Comparison of ENCODE assay signal across 7 mouse cellular contexts in the genomic region with DNA sequence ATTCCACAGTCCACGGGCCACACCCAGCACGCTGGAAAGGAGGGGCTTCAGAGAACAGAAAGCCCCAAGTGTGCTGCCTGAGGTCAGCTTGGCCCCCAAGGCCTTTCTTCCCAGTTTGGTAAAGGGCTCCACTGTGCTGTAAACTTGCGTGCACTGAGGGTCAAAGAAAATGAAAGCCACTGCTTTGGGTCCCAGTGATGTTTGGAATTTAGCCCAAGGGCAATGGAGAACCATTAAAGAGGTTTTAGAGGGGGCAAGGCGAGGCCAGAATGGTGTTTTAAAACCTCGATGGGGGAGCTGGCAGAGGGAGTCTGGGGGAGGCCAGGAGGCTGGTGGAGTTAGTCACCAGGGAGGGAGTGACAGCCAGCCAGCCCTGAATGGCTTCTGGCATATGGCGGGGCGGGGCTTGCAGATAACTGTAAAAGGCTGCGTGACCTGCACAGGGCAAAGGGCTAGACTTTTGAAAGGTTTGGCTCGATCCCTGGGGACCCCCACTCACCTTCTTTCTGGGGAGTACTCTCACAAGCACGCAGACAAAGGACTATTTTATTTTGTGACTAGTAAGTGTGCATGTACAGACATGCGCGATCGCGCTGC. TPM values are rescaled to one million over a fixed set of nuclear protein-coding genes. Genes with fewer than 3 reads are reported as not detected.
DNase-seq lines count a peak whose midpoint lies in the region; ATAC-seq lines count a peak whose summit lies in the region.

No protein-coding gene starts in this region.

- no peak overlapping the region for H3K4me3 ChIP-seq in midbrain, embryonic 12.5 days
- H3K4me3 ChIP-seq in midbrain, embryonic 15.5 days = no peak overlapping the region
- H3K4me3 ChIP-seq in embryonic facial prominence, embryonic 13.5 days = no peak overlapping the region
- H3K4me3 ChIP-seq in liver, embryonic 11.5 days (ENCODE audit: low read depth, low read length) = no peak overlapping the region

- no peak overlapping the region for H3K9ac ChIP-seq in midbrain, embryonic 12.5 days (replicated peaks)
- H3K9ac ChIP-seq in midbrain, embryonic 15.5 days = no peak overlapping the region
- no peak overlapping the region for H3K9ac ChIP-seq in embryonic facial prominence, embryonic 13.5 days
- H3K9ac ChIP-seq in liver, embryonic 11.5 days (ENCODE audit: low read depth, low read length) = no peak overlapping the region

- H3K9me3 ChIP-seq in midbrain, embryonic 12.5 days = peaks cover 5% of the 10 kb centered on the region; the same call in 1 of the 2 replicates
- no peaks in the 10 kb centered on the region for H3K9me3 ChIP-seq in midbrain, embryonic 15.5 days
- H3K9me3 ChIP-seq in embryonic facial prominence, embryonic 13.5 days = no peaks in the 10 kb centered on the region
- H3K9me3 ChIP-seq in liver, embryonic 11.5 days (ENCODE audit: control insufficient read depth, low read length) = 0 out of 2 replicates have a peak, but pooled peaks cover 3% of the 10 kb centered on the region

- DNase-seq in liver, embryonic 11.5 days (ENCODE audit: low spot score) = peak; percentile 58
- DNase-seq in yolk sac, embryonic 10.5 days (ENCODE audit: low spot score) = peak; percentile 12
- no peak for DNase-seq in adrenal gland, postnatal 14 days
- DNase-seq in urinary bladder, postnatal 10 days (ENCODE audit: low spot score) = no peak

- no peak for ATAC-seq in midbrain, embryonic 12.5 days (ENCODE audit: low FRiP score, low read depth)
- ATAC-seq in midbrain, embryonic 15.5 days (replicated peaks) = no peak
- ATAC-seq in embryonic facial prominence, embryonic 13.5 days (ENCODE audit: insufficient number of reproducible peaks, insufficient read depth, low FRiP score, low TSS enrichment, low read depth) = no peak
- peak; percentile 88 for ATAC-seq in liver, embryonic 11.5 days (replicated peaks; ENCODE audit: low FRiP score)

- no peak overlapping the region for H3K4me2 ChIP-seq in midbrain, embryonic 12.5 days (replicated peaks)
- no peak overlapping the region for H3K4me2 ChIP-seq in midbrain, embryonic 15.5 days
- 0 out of 2 replicates have a peak overlapping the region, but pooled peaks have one; percentile 16 for H3K4me2 ChIP-seq in embryonic facial prominence, embryonic 13.5 days
- H3K4me2 ChIP-seq in liver, embryonic 11.5 days = 0 out of 2 replicates have a peak overlapping the region, but pooled peaks have one; percentile 17

- H3K27me3 ChIP-seq in midbrain, embryonic 12.5 days = no peaks in the 10 kb centered on the region
- no peaks in the 10 kb centered on the region for H3K27me3 ChIP-seq in midbrain, embryonic 15.5 days (replicated peaks)
- H3K27me3 ChIP-seq in embryonic facial prominence, embryonic 13.5 days = no peaks in the 10 kb centered on the region
- no peaks in the 10 kb centered on the region for H3K27me3 ChIP-seq in liver, embryonic 11.5 days (replicated peaks; ENCODE audit: control insufficient read depth, insufficient read depth, low read length)

- H3K27ac ChIP-seq in midbrain, embryonic 12.5 days (replicated peaks) = peak overlapping the region; percentile 8; the same call in 1 of the 2 replicates
- no peak overlapping the region for H3K27ac ChIP-seq in midbrain, embryonic 15.5 days
- H3K27ac ChIP-seq in embryonic facial prominence, embryonic 13.5 days = peak overlapping the region; percentile 24; the same call in 1 of the 2 replicates
- no peak overlapping the region for H3K27ac ChIP-seq in liver, embryonic 11.5 days (ENCODE audit: low read depth, low read length)

- H3K36me3 ChIP-seq in midbrain, embryonic 12.5 days = no peaks in the 10 kb centered on the region
- no peaks in the 10 kb centered on the region for H3K36me3 ChIP-seq in midbrain, embryonic 15.5 days (replicated peaks)
- H3K36me3 ChIP-seq in embryonic facial prominence, embryonic 13.5 days = peaks cover 8% of the 10 kb centered on the region; the same call in 1 of the 2 replicates
- no peaks in the 10 kb centered on the region for H3K36me3 ChIP-seq in liver, embryonic 11.5 days (ENCODE audit: control insufficient read depth, insufficient read depth, low read length)

- 63% methylated on average over 14 of the region's 14 CpGs for WGBS in midbrain, embryonic 12.5 days
- WGBS in midbrain, embryonic 15.5 days = 67% methylated on average over 14 of the region's 14 CpGs
- WGBS in embryonic facial prominence, embryonic 13.5 days = 39% methylated on average over 14 of the region's 14 CpGs
- 53% methylated on average over 14 of the region's 14 CpGs for WGBS in liver, embryonic 11.5 days

- H3K4me1 ChIP-seq in midbrain, embryonic 12.5 days = peaks cover 11% of the 10 kb centered on the region
- peaks cover 6% of the 10 kb centered on the region; the same call in 1 of the 2 replicates for H3K4me1 ChIP-seq in midbrain, embryonic 15.5 days
- H3K4me1 ChIP-seq in embryonic facial prominence, embryonic 13.5 days = peaks cover 40% of the 10 kb centered on the region
- H3K4me1 ChIP-seq in liver, embryonic 11.5 days (replicated peaks; ENCODE audit: control insufficient read depth, insufficient read depth, low read length) = peaks cover 23% of the 10 kb centered on the region

RNA-seq across cellular contexts. Expression of a gene that starts 47.2 kb away (rescaled TPM):
- polyA plus RNA-seq in midbrain, embryonic 12.5 days (2016; fragmentation: Nextera tagmentation; extraction: Ambion mirVana) = 4.5 and 7.2 TPM in 2 replicates
- polyA plus RNA-seq in midbrain, embryonic 15.5 days (2015; fragmentation: Nextera tagmentation; extraction: Ambion mirVana) = 4.6 and 9.0 TPM in 2 replicates
- 22.1 and 34.0 TPM in 2 replicates for polyA plus RNA-seq in embryonic facial prominence, embryonic 13.5 days (2015; fragmentation: Nextera tagmentation; extraction: Ambion mirVana)
- polyA plus RNA-seq in liver, embryonic 11.5 days (2014; fragmentation: Nextera tagmentation; extraction: Ambion mirVana) = 0.66 and 1.2 TPM in 2 replicates
- 3.2 and 5.3 TPM in 2 replicates for total RNA-seq in adrenal gland, postnatal 14 days (2021)

Comparison
In these comparisons a context has a peak if more than half of its experiments do, and no peak if none do; other contexts are left out.
1. H3K27ac ChIP-seq: peak in midbrain, embryonic 12.5 days (single experiment) and embryonic facial prominence, embryonic 13.5 days (single experiment); none in midbrain, embryonic 15.5 days (single experiment) and liver, embryonic 11.5 days (single experiment).
2. H3K4me2 ChIP-seq: peak in embryonic facial prominence, embryonic 13.5 days (single experiment) and liver, embryonic 11.5 days (single experiment); none in midbrain, embryonic 12.5 days (single experiment) and midbrain, embryonic 15.5 days (single experiment).
3. DNase-seq: peak in liver, embryonic 11.5 days (single experiment) and yolk sac, embryonic 10.5 days (single experiment); none in adrenal gland, postnatal 14 days (single experiment) and urinary bladder, postnatal 10 days (single experiment).